Mouse (Mus musculus) heart, postnatal 0 days (tissue): ENCODE measurements around the gene Cnih2. TPM values are rescaled to one million over a fixed set of nuclear protein-coding genes. Genes with fewer than 3 reads are reported as not detected.

ENCODE experiments used
- ATAC-seq: fragments of 200-750 bp; cut with Nextera tagmentation; 2 replicates; pipeline ENCODE4 v1.8.0; 2017; ENCODE audit warnings: low read depth, moderate number of reproducible peaks, moderate library complexity; ENCODE audit not compliant: insufficient read depth
- DNase-seq: peaks from one replicate; pipeline ENCODE4 v3.0.0-alpha.2; 2016; ENCODE audit warnings: low spot score
- H3K27ac ChIP-seq: fragments of 300-500 bp; sonication (generic); 2 replicates; pipeline ENCODE4 v1.5.1; 2014; ENCODE audit warnings: low read depth, mild to moderate bottlenecking
- H3K27me3 ChIP-seq: fragments of 300-500 bp; sonication (generic); 2 replicates; pipeline ENCODE4 v1.6.1; 2014; ENCODE audit warnings: low read length, mixed read lengths; ENCODE audit not compliant: control insufficient read depth, insufficient read depth
- H3K36me3 ChIP-seq: fragments of 300-500 bp; sonication (generic); replicated peaks from 2 replicates; pipeline ENCODE4 v1.6.1; 2014; ENCODE audit warnings: low read length, mixed read lengths; ENCODE audit not compliant: control insufficient read depth, insufficient read depth
- H3K4me1 ChIP-seq: fragments of 300-500 bp; sonication (generic); 2 replicates; pipeline ENCODE4 v1.6.1; 2014; ENCODE audit warnings: antibody characterized with exemption; ENCODE audit not compliant: control insufficient read depth, insufficient read depth
- H3K4me2 ChIP-seq: fragments of 300-500 bp; sonication (generic); 2 replicates; pipeline ENCODE4 v1.6.1; 2014; ENCODE audit warnings: low read depth, mild to moderate bottlenecking, low read length, moderate library complexity
- H3K4me3 ChIP-seq: fragments of 300-500 bp; sonication (generic); 2 replicates; pipeline ENCODE4 v1.5.1; 2014; ENCODE audit warnings: low read depth, low read length
- H3K9ac ChIP-seq: fragments of 300-500 bp; sonication (generic); replicated peaks from 2 replicates; pipeline ENCODE4 v1.6.1; 2014; ENCODE audit warnings: low read depth, low read length, mixed read lengths
- H3K9me3 ChIP-seq: fragments of 300-500 bp; sonication (generic); replicated peaks from 2 replicates; pipeline ENCODE4 v1.6.1; 2016; ENCODE audit warnings: low read length; ENCODE audit not compliant: control insufficient read depth
- CTCF ChIP-seq: IDR thresholded peaks from 2 replicates; pipeline ENCODE4 v1.5.1; 2016; ENCODE audit warnings: antibody characterized with exemption, control low read depth, low read depth
- EP300 ChIP-seq: IDR thresholded peaks from 2 replicates; pipeline ENCODE4 v1.6.1; 2016; ENCODE audit warnings: antibody characterized with exemption, low read depth
- WGBS: fragments of 180-500 bp; shearing (Covaris S2); extraction: QIAGEN DNeasy Blood & Tissue Kit; methylation state at CpG from one replicate; pipeline ENCODE4 v1.1.7; 2014; 5-methylcytosine and 5-hydroxymethylcytosine counted together
- polyA plus RNA-seq: library from polyadenylated mRNA; unstranded; fragments of >200 nt; fragmentation: Nextera tagmentation; extraction: Ambion mirVana; gene quantifications from 2 replicates; pipeline ENCODE4 v1.2.1, GENCODE M21; 2015
- total RNA-seq: library from RNA; depleted of rRNA; stranded (reverse); fragments of >200 nt; gene quantifications from 2 replicates; pipeline ENCODE4 v1.2.3, GENCODE M21; 2014; ENCODE audit warnings: low replicate concordance; rRNA removed

Cnih2 gene
- total and polyA plus RNA-seq, 2 experiments from 2014 or later = 1.1 TPM; not detected in 1

GRCm38 (mm10) chr19:5048138-5049056 lies 49.9 kb downstream of the Cnih2 start:
- H3K36me3 ChIP-seq = peaks cover 44% of the 10 kb centered on the region
- DNase-seq (no peak), ATAC-seq (no peak)
- H3K9me3 ChIP-seq = no peaks in the 10 kb centered on the region
- peaks cover 10% of the 10 kb centered on the region for H3K4me1 ChIP-seq
- H3K4me2 ChIP-seq = no peak overlapping the region
- peaks cover 12% of the 10 kb centered on the region; the same call in 1 of the 2 replicates for H3K27me3 ChIP-seq
- H3K27ac ChIP-seq = no peak overlapping the region
- H3K9ac ChIP-seq = no peak overlapping the region
- 78% methylated on average over 14 of the region's 14 CpGs for WGBS
- no peak overlapping the region for H3K4me3 ChIP-seq
- no peak for TF ChIP-seq CTCF
- TF ChIP-seq EP300 = no peak

GRCm38 (mm10) chr19:5045531-5045930 lies 52.8 kb downstream of the Cnih2 start:
- no peak overlapping the region for H3K27ac ChIP-seq
- peaks cover 44% of the 10 kb centered on the region for H3K36me3 ChIP-seq
- 56% methylated on average over 4 of the region's 4 CpGs for WGBS
- ATAC-seq = no peak
- H3K4me1 ChIP-seq = peaks cover 6% of the 10 kb centered on the region
- no peak for DNase-seq
- no peak overlapping the region for H3K4me2 ChIP-seq
- no peaks in the 10 kb centered on the region for H3K27me3 ChIP-seq
- H3K9me3 ChIP-seq = no peaks in the 10 kb centered on the region
- no peak overlapping the region for H3K9ac ChIP-seq
- TF ChIP-seq EP300 = no peak
- no peak overlapping the region for H3K4me3 ChIP-seq

Other genes with a start within 250 kb of the Cnih2 start
- 49.5 and 56.8 TPM in 2 replicates for gene Ctsf, start 243.4 kb downstream of the Cnih2 start, total RNA-seq
- gene Ctsf, start 243.4 kb downstream of the Cnih2 start, polyA plus RNA-seq = 39.7 and 43.6 TPM in 2 replicates
- 0.95 and 1.2 TPM in 2 replicates for gene Actn3, start 220.6 kb downstream of the Cnih2 start, total RNA-seq
- 0.72 and 0.78 TPM in 2 replicates for gene Actn3, start 220.6 kb downstream of the Cnih2 start, polyA plus RNA-seq
- 8.7 and 11.6 TPM in 2 replicates for gene Zdhhc24, start 219.9 kb downstream of the Cnih2 start, total RNA-seq
- gene Zdhhc24, start 219.9 kb downstream of the Cnih2 start, polyA plus RNA-seq = 5.9 TPM in 2 replicates
- gene Bbs1, start 191.9 kb downstream of the Cnih2 start, total RNA-seq = 5.4 and 5.8 TPM in 2 replicates
- 1.1 and 1.4 TPM in 2 replicates for gene Bbs1, start 191.9 kb downstream of the Cnih2 start, polyA plus RNA-seq
- gene Dpp3, start 170.2 kb downstream of the Cnih2 start, total RNA-seq = 60.1 and 116 TPM in 2 replicates
- 40.8 and 44.3 TPM in 2 replicates for gene Dpp3, start 170.2 kb downstream of the Cnih2 start, polyA plus RNA-seq
- 0.76 TPM in 1 of 2 replicates, not detected in the other for gene Peli3, start 155.4 kb downstream of the Cnih2 start, total RNA-seq
- gene Peli3, start 155.4 kb downstream of the Cnih2 start, polyA plus RNA-seq = 0.27 and 0.31 TPM in 2 replicates
- gene Mrpl11, start 136.4 kb downstream of the Cnih2 start, total RNA-seq = 35.0 and 61.4 TPM in 2 replicates
- gene Mrpl11, start 136.4 kb downstream of the Cnih2 start, polyA plus RNA-seq = 128 and 131 TPM in 2 replicates
- gene Npas4, start 108.2 kb downstream of the Cnih2 start, total RNA-seq = 0.15 TPM in 1 of 2 replicates, not detected in the other
- gene Npas4, start 108.2 kb downstream of the Cnih2 start, polyA plus RNA-seq = 0.03 TPM in 1 of 2 replicates, not detected in the other
- 13.8 and 17.3 TPM in 2 replicates for gene Slc29a2, start 74.7 kb downstream of the Cnih2 start, total RNA-seq
- gene Slc29a2, start 74.7 kb downstream of the Cnih2 start, polyA plus RNA-seq = 11.5 and 11.7 TPM in 2 replicates
- gene B4gat1, start 59.7 kb downstream of the Cnih2 start, total RNA-seq = 46.2 and 58.3 TPM in 2 replicates
- gene B4gat1, start 59.7 kb downstream of the Cnih2 start, polyA plus RNA-seq = 47.4 and 48.2 TPM in 2 replicates
- 1.7 TPM in 1 of 2 replicates, not detected in the other for gene AC124502.3, start 59.6 kb downstream of the Cnih2 start, total RNA-seq
- gene AC124502.3, start 59.6 kb downstream of the Cnih2 start, polyA plus RNA-seq = 0.97 and 1.4 TPM in 2 replicates
- gene Brms1, start 57.2 kb downstream of the Cnih2 start, total RNA-seq = 1.9 and 13.6 TPM in 2 replicates
- gene Brms1, start 57.2 kb downstream of the Cnih2 start, polyA plus RNA-seq = 20.0 and 20.4 TPM in 2 replicates
- gene Rin1, start 48.0 kb downstream of the Cnih2 start, total RNA-seq = 3.1 and 3.2 TPM in 2 replicates
- gene Rin1, start 48.0 kb downstream of the Cnih2 start, polyA plus RNA-seq = 0.97 and 1.3 TPM in 2 replicates
- 19.8 and 24.4 TPM in 2 replicates for gene Cd248, start 30.4 kb downstream of the Cnih2 start, total RNA-seq
- gene Cd248, start 30.4 kb downstream of the Cnih2 start, polyA plus RNA-seq = 7.8 and 8.8 TPM in 2 replicates
- 2.6 and 4.3 TPM in 2 replicates for gene Tmem151a, start 13.0 kb downstream of the Cnih2 start, total RNA-seq
- gene Tmem151a, start 13.0 kb downstream of the Cnih2 start, polyA plus RNA-seq = 3.0 and 3.3 TPM in 2 replicates
- gene Yif1a, start 10.0 kb downstream of the Cnih2 start, total RNA-seq = 160 and 168 TPM in 2 replicates
- gene Yif1a, start 10.0 kb downstream of the Cnih2 start, polyA plus RNA-seq = 109 and 120 TPM in 2 replicates
- 384 and 424 TPM in 2 replicates for gene Rab1b, start 8.6 kb upstream of the Cnih2 start, total RNA-seq
- 230 and 231 TPM in 2 replicates for gene Rab1b, start 8.6 kb upstream of the Cnih2 start, polyA plus RNA-seq
- 44.5 and 70.8 TPM in 2 replicates for gene Klc2, start 20.0 kb upstream of the Cnih2 start, total RNA-seq
- gene Klc2, start 20.0 kb upstream of the Cnih2 start, polyA plus RNA-seq = 17.5 and 19.0 TPM in 2 replicates
- 11.3 and 45.7 TPM in 2 replicates for gene Pacs1, start 174.6 kb upstream of the Cnih2 start, total RNA-seq
- gene Pacs1, start 174.6 kb upstream of the Cnih2 start, polyA plus RNA-seq = 7.2 and 7.4 TPM in 2 replicates
- 132 and 175 TPM in 2 replicates for gene Sf3b2, start 196.9 kb upstream of the Cnih2 start, total RNA-seq
- gene Sf3b2, start 196.9 kb upstream of the Cnih2 start, polyA plus RNA-seq = 158 and 159 TPM in 2 replicates
- 4.0 and 13.3 TPM in 2 replicates for gene Gal3st3, start 199.8 kb upstream of the Cnih2 start, total RNA-seq
- gene Gal3st3, start 199.8 kb upstream of the Cnih2 start, polyA plus RNA-seq = 5.1 and 6.8 TPM in 2 replicates
- not detected in 2 replicates for gene Catsper1, start 237.2 kb upstream of the Cnih2 start, total RNA-seq
- not detected in 2 replicates for gene Catsper1, start 237.2 kb upstream of the Cnih2 start, polyA plus RNA-seq